Mouse (Mus musculus) heart, postnatal 0 days (tissue): ENCODE data around the gene Atf2. TPM values are rescaled to one million over a fixed set of nuclear protein-coding genes. Genes with fewer than 3 reads are reported as not detected.
"Not testable (repeated sequence)": the region's sequence is repeated elsewhere in the genome, so short reads cannot be mapped to it uniquely, and the experiment has no call there.

Experiments
- ATAC-seq: fragments of 200-750 bp; cut with Nextera tagmentation; 2 replicates; pipeline ENCODE4 v1.8.0; 2017; ENCODE audit warnings: low read depth, moderate number of reproducible peaks, moderate library complexity; ENCODE audit not compliant: insufficient read depth
- DNase-seq: peaks from one replicate; pipeline ENCODE4 v3.0.0-alpha.2; 2016; ENCODE audit warnings: low spot score
- H3K27ac ChIP-seq: fragments of 300-500 bp; sonication (generic); 2 replicates; pipeline ENCODE4 v1.5.1; 2014; ENCODE audit warnings: low read depth, mild to moderate bottlenecking
- H3K27me3 ChIP-seq: fragments of 300-500 bp; sonication (generic); 2 replicates; pipeline ENCODE4 v1.6.1; 2014; ENCODE audit warnings: low read length, mixed read lengths; ENCODE audit not compliant: control insufficient read depth, insufficient read depth
- H3K36me3 ChIP-seq: fragments of 300-500 bp; sonication (generic); replicated peaks from 2 replicates; pipeline ENCODE4 v1.6.1; 2014; ENCODE audit warnings: low read length, mixed read lengths; ENCODE audit not compliant: control insufficient read depth, insufficient read depth
- H3K4me1 ChIP-seq: fragments of 300-500 bp; sonication (generic); 2 replicates; pipeline ENCODE4 v1.6.1; 2014; ENCODE audit warnings: antibody characterized with exemption; ENCODE audit not compliant: control insufficient read depth, insufficient read depth
- H3K4me2 ChIP-seq: fragments of 300-500 bp; sonication (generic); 2 replicates; pipeline ENCODE4 v1.6.1; 2014; ENCODE audit warnings: low read depth, mild to moderate bottlenecking, low read length, moderate library complexity
- H3K4me3 ChIP-seq: fragments of 300-500 bp; sonication (generic); 2 replicates; pipeline ENCODE4 v1.5.1; 2014; ENCODE audit warnings: low read depth, low read length
- H3K9ac ChIP-seq: fragments of 300-500 bp; sonication (generic); replicated peaks from 2 replicates; pipeline ENCODE4 v1.6.1; 2014; ENCODE audit warnings: low read depth, low read length, mixed read lengths
- H3K9me3 ChIP-seq: fragments of 300-500 bp; sonication (generic); replicated peaks from 2 replicates; pipeline ENCODE4 v1.6.1; 2016; ENCODE audit warnings: low read length; ENCODE audit not compliant: control insufficient read depth
- CTCF ChIP-seq: IDR thresholded peaks from 2 replicates; pipeline ENCODE4 v1.5.1; 2016; ENCODE audit warnings: antibody characterized with exemption, control low read depth, low read depth
- EP300 ChIP-seq: IDR thresholded peaks from 2 replicates; pipeline ENCODE4 v1.6.1; 2016; ENCODE audit warnings: antibody characterized with exemption, low read depth
- WGBS: fragments of 180-500 bp; shearing (Covaris S2); extraction: QIAGEN DNeasy Blood & Tissue Kit; methylation state at CpG from one replicate; pipeline ENCODE4 v1.1.7; 2014; 5-methylcytosine and 5-hydroxymethylcytosine counted together
- polyA plus RNA-seq: library from polyadenylated mRNA; unstranded; fragments of >200 nt; fragmentation: Nextera tagmentation; extraction: Ambion mirVana; gene quantifications from 2 replicates; pipeline ENCODE4 v1.2.1, GENCODE M21; 2015
- total RNA-seq: library from RNA; depleted of rRNA; stranded (reverse); fragments of >200 nt; gene quantifications from 2 replicates; pipeline ENCODE4 v1.2.3, GENCODE M21; 2014; ENCODE audit warnings: low replicate concordance

Gene Atf2
- total and polyA plus RNA-seq, 2 experiments from 2014 or later = 21.7 to 27.1 TPM

GRCm38 (mm10) chr2:73834406-73835015 is 57.9 kb downstream of the Atf2 start:
- no peak for DNase-seq
- no peaks in the 10 kb centered on the region for H3K4me1 ChIP-seq

GRCm38 (mm10) chr2:73833284-73833683 is 59.2 kb downstream of the Atf2 start:
- H3K9me3 ChIP-seq = no peaks in the 10 kb centered on the region
- WGBS = 67% methylated on average over 1 of the region's 1 CpGs
- ATAC-seq = no peak

More at GRCm38 (mm10) chr2:73834406-73835015, 57.9 kb downstream of the Atf2 start:
- Histone ChIP-seq H3K27me3 (no peaks in the 10 kb centered on the region), H3K36me3 (peaks cover 15% of the 10 kb centered on the region), H3K27ac (no peak overlapping the region), H3K9ac (no peak overlapping the region), H3K4me3 (no peak overlapping the region), H3K4me2 (no peak overlapping the region), H3K9me3 (no peaks in the 10 kb centered on the region)
- TF ChIP-seq CTCF (no peak), EP300 (no peak)
- no peak for ATAC-seq
- 70% methylated on average over 2 of the region's 2 CpGs for WGBS

GRCm38 (mm10) chr2:73818742-73819141 is 73.7 kb downstream of the Atf2 start:
- DNase-seq = no peak
- Histone ChIP-seq H3K4me1 (no peaks in the 10 kb centered on the region), H3K9me3 (no peaks in the 10 kb centered on the region), H3K4me3 (no peak overlapping the region), H3K27me3 (no peaks in the 10 kb centered on the region), H3K36me3 (peaks cover 17% of the 10 kb centered on the region), H3K27ac (no peak overlapping the region), H3K9ac (no peak overlapping the region), H3K4me2 (no peak overlapping the region)
- no peak for TF ChIP-seq CTCF
- TF ChIP-seq EP300 = no peak
- 28% methylated on average over 4 of the region's 4 CpGs for WGBS
- ATAC-seq = no peak

More at GRCm38 (mm10) chr2:73833284-73833683, 59.2 kb downstream of the Atf2 start:
- no peak overlapping the region for H3K9ac ChIP-seq
- no peak overlapping the region for H3K4me3 ChIP-seq
- H3K4me1 ChIP-seq = no peaks in the 10 kb centered on the region
- H3K27ac ChIP-seq = no peak overlapping the region
- H3K4me2 ChIP-seq = no peak overlapping the region
- no peaks in the 10 kb centered on the region for H3K27me3 ChIP-seq
- H3K36me3 ChIP-seq = peaks cover 19% of the 10 kb centered on the region
- DNase-seq = no peak
- no peak for TF ChIP-seq CTCF
- no peak for TF ChIP-seq EP300

- H3K27me3 ChIP-seq = no peaks in the 10 kb centered on the region
- no peak overlapping the region for H3K27ac ChIP-seq
- H3K4me1 ChIP-seq = no peaks in the 10 kb centered on the region
- DNase-seq (no peak), ATAC-seq (no peak)
- H3K9ac ChIP-seq = no peak overlapping the region
- no peak overlapping the region for H3K4me2 ChIP-seq
- TF ChIP-seq EP300 = no peak
- no peak for TF ChIP-seq CTCF
- H3K36me3 ChIP-seq = no peaks in the 10 kb centered on the region
- no peaks in the 10 kb centered on the region for H3K9me3 ChIP-seq
- no peak overlapping the region for H3K4me3 ChIP-seq
- 80% methylated on average over 8 of the region's 8 CpGs for WGBS
These were observed 84.8 kb downstream of the Atf2 start for GRCm38 (mm10) chr2:73807609-73808008.

- not testable (repeated sequence) for H3K9me3 ChIP-seq, H3K4me2 ChIP-seq, H3K27me3 ChIP-seq, H3K4me1 ChIP-seq, H3K9ac ChIP-seq, ATAC-seq, H3K4me3 ChIP-seq, H3K36me3 ChIP-seq, DNase-seq, H3K27ac ChIP-seq
- 89% methylated on average over 9 of the region's 9 CpGs for WGBS
These were observed 92.3 kb downstream of the Atf2 start for GRCm38 (mm10) chr2:73800127-73800526.

GRCm38 (mm10) chr2:73798786-73799185 is 93.7 kb downstream of the Atf2 start:
- no peaks in the 10 kb centered on the region for H3K4me1 ChIP-seq
- H3K9ac ChIP-seq = no peak overlapping the region
- no peak overlapping the region for H3K27ac ChIP-seq
- no peak overlapping the region for H3K4me2 ChIP-seq
- TF ChIP-seq EP300 (no peak), CTCF (no peak)
- no peaks in the 10 kb centered on the region for H3K9me3 ChIP-seq
- no peak overlapping the region for H3K4me3 ChIP-seq
- no peak for DNase-seq
- WGBS = 67% methylated on average over 5 of the region's 5 CpGs
- H3K36me3 ChIP-seq = no peaks in the 10 kb centered on the region
- H3K27me3 ChIP-seq = no peaks in the 10 kb centered on the region
- ATAC-seq = no peak
